Mouse (Mus musculus): ENCODE results near the gene Lsm2.

GRCm38 (mm10) chr17:34998526-34999430, 17.1 kb downstream of the Lsm2 start:
- TF ChIP-seq CTCF (IDR thresholded peaks at IDR 0.05; ENCODE audit: control insufficient read depth, insufficient read depth, insufficient read length) = no peak
- TF ChIP-seq MAX (IDR thresholded peaks at IDR 0.05) = no peak

Data from C2C12 (cell line).